Mouse (Mus musculus) CH12.LX (cell line): ENCODE data around the gene Farsa. TPM values are rescaled to one million over a fixed set of nuclear protein-coding genes. Genes with fewer than 3 reads are reported as not detected.

Experiments used
- DNase-seq: peaks from one replicate; pipeline ENCODE4 v3.0.0-alpha.2; 2013; ENCODE audit errors: extremely low read depth
- H3K27ac ChIP-seq: 2 replicates; pipeline ENCODE4 v1.5.1; 2012; ENCODE audit warnings: low read depth, mild to moderate bottlenecking, control low read depth, moderate library complexity; ENCODE audit not compliant: insufficient read depth
- H3K27me3 ChIP-seq: replicated peaks from 2 replicates; pipeline ENCODE3; 2012; ENCODE audit warnings: inconsistent platforms
- H3K36me3 ChIP-seq, 2 experiments: replicated peaks in 1 of 2; 2 replicates each; pipeline versions ENCODE3 to v1.6.1; 2012; ENCODE audit warnings: inconsistent platforms in 1 of 2, low read length in 1 of 2, mild to moderate bottlenecking in 1 of 2, mixed read lengths in 1 of 2, moderate library complexity in 1 of 2; ENCODE audit not compliant: control insufficient read depth in 1 of 2, insufficient read depth in 1 of 2
- H3K4me1 ChIP-seq, 2 experiments: 2 replicates each; pipeline ENCODE4 v1.6.1; 2012; ENCODE audit warnings: inconsistent platforms in 1 of 2, moderate library complexity in 1 of 2; ENCODE audit not compliant: insufficient read depth in 2 of 2, control insufficient read depth in 1 of 2
- H3K4me2 ChIP-seq: 2 replicates; pipeline ENCODE4 v1.6.1; 2012; ENCODE audit warnings: low read depth, mild to moderate bottlenecking, control low read depth; ENCODE audit not compliant: poor library complexity, insufficient read depth, severe bottlenecking
- H3K4me3 ChIP-seq, 3 experiments: fragments of 150-350 bp in 1 of 3; sonication (generic) in 1 of 3; replicated peaks in 1 of 3; 2 replicates each; pipeline versions ENCODE3 to v1.5.1; 2011 to 2012; ENCODE audit warnings: low read depth in 2 of 3, low read length in 2 of 3, mild to moderate bottlenecking in 2 of 3, moderate library complexity in 2 of 3, control low read depth in 1 of 3, improper control_type of control experiment in 1 of 3, inconsistent platforms in 1 of 3, mixed read lengths in 1 of 3; ENCODE audit not compliant: poor library complexity in 1 of 3
- H3K79me2 ChIP-seq: replicated peaks from 2 replicates; pipeline ENCODE4 v1.6.1; 2012; ENCODE audit warnings: mild to moderate bottlenecking, moderate library complexity; ENCODE audit not compliant: control insufficient read depth, poor library complexity, insufficient read depth, severe bottlenecking; ENCODE audit errors: extremely low read depth
- H3K9ac ChIP-seq: 2 replicates; pipeline ENCODE4 v1.6.1; 2012; ENCODE audit warnings: low read depth, mild to moderate bottlenecking, control low read depth, moderate library complexity; ENCODE audit not compliant: insufficient read depth
- H3K9me3 ChIP-seq: replicated peaks from 2 replicates; pipeline ENCODE3; 2012; ENCODE audit warnings: low read length, inconsistent platforms, mixed read lengths
- BHLHE40 ChIP-seq: IDR thresholded peaks from 2 replicates; pipeline ENCODE4 v1.6.1; 2011; ENCODE audit warnings: mild to moderate bottlenecking, low read depth, low read length, improper control_type of control experiment
- CHD1 ChIP-seq: IDR thresholded peaks from 2 replicates; pipeline ENCODE4 v1.6.1; 2012; ENCODE audit warnings: low read depth, low read length, improper control_type of control experiment, inconsistent platforms
- CHD2 ChIP-seq: IDR thresholded peaks from 2 replicates; pipeline ENCODE4 v1.6.1; 2011; ENCODE audit warnings: low read length, improper control_type of control experiment
- CTCF ChIP-seq, 2 experiments: IDR thresholded peaks in 1 of 2; conservative IDR thresholded peaks in 1 of 2; 2 replicates each; pipeline ENCODE4 v1.5.1; 2011 to 2012; ENCODE audit warnings: low read depth in 2 of 2, low read length in 2 of 2, improper control_type of control experiment in 1 of 2, inconsistent platforms in 1 of 2, mild to moderate bottlenecking in 1 of 2, moderate library complexity in 1 of 2
- E2F4 ChIP-seq: IDR thresholded peaks from 2 replicates; pipeline ENCODE4 v1.6.1; 2011; ENCODE audit warnings: low read depth, low read length, improper control_type of control experiment; ENCODE audit not compliant: insufficient replicate concordance
- ELF1 ChIP-seq: IDR thresholded peaks from 2 replicates; pipeline ENCODE4 v1.6.1; 2014; ENCODE audit warnings: low read depth, mild to moderate bottlenecking, inconsistent platforms, low read length, improper control_type of control experiment
- EP300 ChIP-seq: IDR thresholded peaks from 2 replicates; pipeline ENCODE4 v1.6.1; 2011; ENCODE audit warnings: low read length, improper control_type of control experiment
- ETS1 ChIP-seq: conservative IDR thresholded peaks from 2 replicates; pipeline ENCODE4 v1.6.1; 2012; ENCODE audit warnings: low read depth, mild to moderate bottlenecking, inconsistent platforms, low read length, improper control_type of control experiment, moderate library complexity
- HCFC1 ChIP-seq: IDR thresholded peaks from 2 replicates; pipeline ENCODE4 v1.6.1; 2012; ENCODE audit warnings: low read depth, mild to moderate bottlenecking, inconsistent platforms, low read length, improper control_type of control experiment
- IRF4 ChIP-seq: IDR thresholded peaks from 2 replicates; pipeline ENCODE4 v1.6.1; 2014; ENCODE audit warnings: low read depth, mild to moderate bottlenecking, inconsistent platforms, low read length, improper control_type of control experiment
- JUND ChIP-seq: conservative IDR thresholded peaks from 2 replicates; pipeline ENCODE4 v1.6.1; 2011; ENCODE audit warnings: low read depth, low read length, improper control_type of control experiment
- POLR2A ChIP-seq: IDR thresholded peaks from 2 replicates; pipeline ENCODE4 v1.6.1; 2011; ENCODE audit warnings: low read depth, mild to moderate bottlenecking, improper control_type of control experiment, low read length
- RCOR1 ChIP-seq: conservative IDR thresholded peaks from 2 replicates; pipeline ENCODE4 v1.6.1; 2012; ENCODE audit warnings: low read depth, mild to moderate bottlenecking, inconsistent platforms, low read length, improper control_type of control experiment
- SMC3 ChIP-seq: IDR thresholded peaks from 2 replicates; pipeline ENCODE4 v1.6.1; 2011; ENCODE audit warnings: low read depth, low read length, improper control_type of control experiment
- TBP ChIP-seq: conservative IDR thresholded peaks from 2 replicates; pipeline ENCODE4 v1.6.1; 2011; ENCODE audit warnings: low read depth, low read length, improper control_type of control experiment
- TCF12 ChIP-seq: IDR thresholded peaks from 2 replicates; pipeline ENCODE4 v1.6.1; 2014; ENCODE audit warnings: low read depth, mild to moderate bottlenecking, inconsistent platforms, low read length, improper control_type of control experiment
- UBTF ChIP-seq: IDR thresholded peaks from 2 replicates; pipeline ENCODE4 v1.6.1; 2012; ENCODE audit warnings: low read depth, mild to moderate bottlenecking, inconsistent platforms, low read length, improper control_type of control experiment, moderate library complexity
- USF1 ChIP-seq: IDR thresholded peaks from 2 replicates; pipeline ENCODE4 v1.6.1; 2014; ENCODE audit warnings: low read depth, mild to moderate bottlenecking, inconsistent platforms, low read length, improper control_type of control experiment
- dilution Hi-C: fragments of 300-500 bp; cut with MboI; formaldehyde crosslinking; loops from 2 replicates; pipeline ENCODE4 v1.14.3; 2020; ENCODE audit warnings: low sequenced_read_pairs; ENCODE audit not compliant: extremely low pct_unique_long_range_greater_than_20kb, extremely low pct_ligation_motif_present
- in situ Hi-C: fragments of 300-500 bp; cut with MboI; formaldehyde crosslinking; loops from 3 replicates; pipeline ENCODE4 v1.14.3; 2019; ENCODE audit warnings: low sequenced_read_pairs, low pct_ligation_motif_present, low pct_unique_long_range_greater_than_20kb, mixed read lengths
- polyA plus RNA-seq: library from polyadenylated mRNA; unstranded; fragments of >175 nt; gene quantifications from 2 replicates; pipeline ENCODE4 v1.2.1, GENCODE M21; 2012; ENCODE audit warnings: low read depth; ENCODE audit not compliant: insufficient read length
- total RNA-seq, 2 experiments: library from RNA; depleted of rRNA; stranded (reverse); fragments of 300-350 nt in 1 of 2; fragments of >200 nt in 1 of 2; gene quantifications; 2 replicates each; pipeline ENCODE4 v1.2.3; 2012 to 2014

Farsa gene
- total and polyA plus RNA-seq, 3 experiments = 142 to 175 (median 146) TPM

GRCm38 (mm10) chr8:84846722-84847572, 9.8 kb upstream of the Farsa start, which contains the start of gene Calr (continued):
- TF ChIP-seq HCFC1 (peak; percentile 82), POLR2A (peak; percentile 96), EP300 (no peak), CTCF (conservative IDR thresholded peaks at IDR 0.05 in 1 of 2, IDR thresholded peaks at IDR 0.05 in 1 of 2; ENCODE audit: low read depth in 2 of 2, low read length in 2 of 2) (no peak), IRF4 (no peak), JUND (no peak), BHLHE40 (peak; percentile 93), TBP (peak; percentile 98), E2F4 (no peak), TCF12 (peak; percentile 86), USF1 (peak; percentile 99), CHD2 (peak; percentile 95), RCOR1 (no peak), ELF1 (no peak; the same call in 1 of the 2 replicates), UBTF (no peak), CHD1 (no peak; the same call in 1 of the 2 replicates), SMC3 (no peak), ETS1 (no peak)

GRCm38 (mm10) chr8:84847684-84848435, 8.9 kb upstream of the Farsa start:
- H3K4me3 ChIP-seq = peak overlapping the region in 2 of 3 experiments; percentile 70 to 83
- no peak overlapping the region for H3K27ac ChIP-seq
- no peaks in the 10 kb centered on the region for H3K27me3 ChIP-seq
- peaks cover 31% of the 10 kb centered on the region for H3K79me2 ChIP-seq
- peak overlapping the region; percentile 85 for H3K4me2 ChIP-seq
- no peaks in the 10 kb centered on the region for H3K9me3 ChIP-seq
- dilution Hi-C loops (no loop called here), in situ Hi-C loops (loop anchor here (5.0 kb wide), 1 partner anchor 39 kb away; no protein-coding TSS in a partner anchor)
- DNase-seq = no peak
- TF ChIP-seq CHD2 (peak; percentile 46; the same call in 1 of the 2 replicates), USF1 (peak; percentile 16; the same call in 1 of the 2 replicates), ELF1 (no peak), RCOR1 (no peak)
- peaks cover 13 to 34% of the 10 kb centered on the region in 2 experiments for H3K4me1 ChIP-seq
- H3K36me3 ChIP-seq = peaks cover 24 to 30% of the 10 kb centered on the region in 2 experiments
- peak overlapping the region; percentile 62 for H3K9ac ChIP-seq
